8 mouse cellular contexts compared by ENCODE assay signal in genomic region chr5:117068808-117069497, GRCm38 (mm10). TPM values are rescaled to one million over a fixed set of nuclear protein-coding genes. Genes with fewer than 3 reads are reported as not detected.
DNase-seq lines count a peak whose midpoint lies in the region; ATAC-seq and TF ChIP-seq lines count a peak whose summit lies in the region.

No protein-coding gene starts in this region.

- peak overlapping the region; percentile 36 for H3K4me2 ChIP-seq in midbrain, embryonic 16.5 days (ENCODE audit: low read length)
- no peak overlapping the region for H3K4me2 ChIP-seq in lung, postnatal 0 days (replicated peaks; ENCODE audit: low read depth, low read length)

- no peak overlapping the region for H3K27ac ChIP-seq in midbrain, embryonic 16.5 days (ENCODE audit: low read length)
- no peak overlapping the region for H3K27ac ChIP-seq in lung, postnatal 0 days (ENCODE audit: low read length)

- no peaks in the 10 kb centered on the region for H3K27me3 ChIP-seq in midbrain, embryonic 16.5 days (ENCODE audit: control insufficient read depth, insufficient read depth, low read depth, low read length)
- H3K27me3 ChIP-seq in lung, postnatal 0 days (replicated peaks; ENCODE audit: insufficient read depth, low read length): no peaks in the 10 kb centered on the region

- H3K4me1 ChIP-seq in midbrain, embryonic 16.5 days (ENCODE audit: control insufficient read depth, insufficient read depth, low read length): peaks cover 6% of the 10 kb centered on the region
- H3K4me1 ChIP-seq in lung, postnatal 0 days (ENCODE audit: insufficient read depth, low read depth, low read length): no peaks in the 10 kb centered on the region

- no peak for TF ChIP-seq EP300 in lung, postnatal 0 days (IDR thresholded peaks at IDR 0.05)

- 32% methylated on average over 19 of the region's 19 CpGs for WGBS in midbrain, embryonic 16.5 days
- WGBS in lung, postnatal 0 days: 28% methylated on average over 19 of the region's 19 CpGs

- intact Hi-C loops in left cerebral cortex, postnatal 14 days (cut with DNase I): loop anchor here (10.0 kb wide), 1 partner anchor 944 kb away; no protein-coding TSS in a partner anchor
- intact Hi-C loops in left cerebral cortex, postnatal 36 days (cut with DNase I): loop anchor here (10.0 kb wide), 3 partner anchors 474 to 944 kb away; partner anchors contain the start of gene Srrm4
- intact Hi-C loops in heart, postnatal 10 days (cut with DNase I): no loop called here

- no peaks in the 10 kb centered on the region; the same call in 1 of the 2 replicates for H3K9me3 ChIP-seq in midbrain, embryonic 16.5 days (replicated peaks; ENCODE audit: control insufficient read depth, low read length, poor library complexity, severe bottlenecking)
- H3K9me3 ChIP-seq in lung, postnatal 0 days (ENCODE audit: low read length): no peaks in the 10 kb centered on the region

- H3K36me3 ChIP-seq in midbrain, embryonic 16.5 days (ENCODE audit: control insufficient read depth, insufficient read depth, low read length): no peaks in the 10 kb centered on the region
- H3K36me3 ChIP-seq in lung, postnatal 0 days (ENCODE audit: insufficient read depth, low read length): no peaks in the 10 kb centered on the region

- no peak for TF ChIP-seq CTCF in lung, postnatal 0 days (IDR thresholded peaks at IDR 0.05)

- no peak for ATAC-seq in midbrain, embryonic 16.5 days
- no peak for ATAC-seq in lung, postnatal 0 days

- peak overlapping the region; percentile 5; the same call in 1 of the 2 replicates for H3K9ac ChIP-seq in midbrain, embryonic 16.5 days (ENCODE audit: low read depth, low read length)
- no peak overlapping the region for H3K9ac ChIP-seq in lung, postnatal 0 days (replicated peaks; ENCODE audit: low read depth)

- DNase-seq in left cerebral cortex, postnatal 14 days (ENCODE audit: low spot score in 2 of 2): peak; percentile 33 to 34
- no peak for DNase-seq in left cerebral cortex, postnatal 36 days (ENCODE audit: low spot score in 2 of 2)
- DNase-seq in embryo, embryonic 9.5 days (ENCODE audit: extremely low spot score): peak; percentile 29
- peak; percentile 19 to 31 for DNase-seq in heart, postnatal 10 days
- no peak for DNase-seq in lung, postnatal 0 days (ENCODE audit: low spot score)
- DNase-seq in cerebellum, adult 11 months: no peak
- DNase-seq in adipocyte (ENCODE audit: low spot score): no peak

- H3K4me3 ChIP-seq in midbrain, embryonic 16.5 days (ENCODE audit: low read depth, low read length): 0 out of 2 replicates have a peak overlapping the region, but pooled peaks have one; percentile 11
- H3K4me3 ChIP-seq in lung, postnatal 0 days (ENCODE audit: low read depth, low read length): no peak overlapping the region

RNA-seq across cellular contexts. Expression of gene Suds3, which starts 47.0 kb away (rescaled TPM):
- total RNA-seq in left cerebral cortex, postnatal 14 days (2021): 10 to 100 TPM; 93.4 to 97.2 TPM
- 100 to 1,000 TPM; 134 to 147 TPM for total RNA-seq in left cerebral cortex, postnatal 36 days (2021)
- 10 to 100 TPM; 63.7 to 88.5 TPM for total RNA-seq in heart, postnatal 10 days (2021)
- 82.3 and 83.6 TPM in 2 replicates for polyA plus RNA-seq in midbrain, embryonic 16.5 days (2015; fragmentation: Nextera tagmentation; extraction: Ambion mirVana)
- 47.1 and 57.8 TPM in 2 replicates for polyA plus RNA-seq in lung, postnatal 0 days (2015; fragmentation: Nextera tagmentation; extraction: Ambion mirVana)

RNA-seq across cellular contexts. Expression of gene Taok3, which starts 51.0 kb away (rescaled TPM):
- 10 to 100 TPM; 62.8 to 66.1 TPM for total RNA-seq in left cerebral cortex, postnatal 14 days (2021)
- 10 to 100 TPM; 53.2 to 60.9 TPM for total RNA-seq in left cerebral cortex, postnatal 36 days (2021)
- total RNA-seq in heart, postnatal 10 days (2021): 1 to 10 TPM; 9.4 to 10.0 TPM
- 67.1 and 69.2 TPM in 2 replicates for polyA plus RNA-seq in midbrain, embryonic 16.5 days (2015; fragmentation: Nextera tagmentation; extraction: Ambion mirVana)
- 55.5 and 67.3 TPM in 2 replicates for polyA plus RNA-seq in lung, postnatal 0 days (2015; fragmentation: Nextera tagmentation; extraction: Ambion mirVana)

Comparison
In these comparisons a context has a peak if more than half of its experiments do, and no peak if none do; other contexts are left out.
1. DNase-seq: peak in left cerebral cortex, postnatal 14 days (2 of 2), embryo, embryonic 9.5 days (single experiment) and heart, postnatal 10 days (2 of 2); none in left cerebral cortex, postnatal 36 days (0 of 2), lung, postnatal 0 days (single experiment), cerebellum, adult 11 months (single experiment) and adipocyte (single experiment).
2. RNA of gene Taok3, which starts 51.0 kb away (total RNA-seq): 62.8 to 66.1 TPM in left cerebral cortex, postnatal 14 days and 53.2 to 60.9 TPM in left cerebral cortex, postnatal 36 days; 9.4 to 10.0 TPM in heart, postnatal 10 days; every median in the first group is over 4 times any median in the second.